Mouse (Mus musculus) A20 (cell line): ENCODE data around the gene Gpm6b.

Source experiments
- DNase-seq: peaks from one replicate; pipeline ENCODE4 v3.0.0-alpha.2; 2011; ENCODE audit warnings: low read depth, low spot score

The Gpm6b gene

GRCm38 (mm10) chrX:166356276-166356675, 117.6 kb downstream of the Gpm6b start:
- DNase-seq: no peak

- DNase-seq: no peak
Observed at GRCm38 (mm10) chrX:166358955-166359354, 120.2 kb downstream of the Gpm6b start.

- no peak for DNase-seq
Observed at GRCm38 (mm10) chrX:166359927-166360440, 121.3 kb downstream of the Gpm6b start.

GRCm38 (mm10) chrX:166360455-166360854, 121.7 kb downstream of the Gpm6b start:
- DNase-seq: no peak

GRCm38 (mm10) chrX:166365458-166366213, 126.9 kb downstream of the Gpm6b start:
- no peak for DNase-seq

GRCm38 (mm10) chrX:166376681-166377328, 138.1 kb downstream of the Gpm6b start:
- DNase-seq: peak; percentile 1

GRCm38 (mm10) chrX:166378652-166379051, 139.9 kb downstream of the Gpm6b start:
- DNase-seq: no peak

- DNase-seq: no peak
Observed at GRCm38 (mm10) chrX:166383606-166384005, 144.9 kb downstream of the Gpm6b start.

GRCm38 (mm10) chrX:166384935-166385334, 146.2 kb downstream of the Gpm6b start:
- DNase-seq: no peak

- no peak for DNase-seq
Observed at GRCm38 (mm10) chrX:166386656-166387055, 147.9 kb downstream of the Gpm6b start.

GRCm38 (mm10) chrX:166393753-166394152, 155.0 kb downstream of the Gpm6b start:
- DNase-seq: peak; percentile 2

- no peak for DNase-seq
Observed at GRCm38 (mm10) chrX:166407865-166408264, 169.2 kb downstream of the Gpm6b start.

- DNase-seq: peak; percentile 46
Observed at GRCm38 (mm10) chrX:166416196-166416595, 177.5 kb downstream of the Gpm6b start.

- DNase-seq: no peak
Observed at GRCm38 (mm10) chrX:166434812-166435211, 196.1 kb downstream of the Gpm6b start.
